Mouse (Mus musculus) spleen, adult 12 weeks (tissue): ENCODE results near the gene Gm49361.
A peak's percentile ranks its signal among the peaks of the same experiment; 100 is the strongest.
"Not testable (repeated sequence)": the region's sequence is repeated elsewhere in the genome, so short reads cannot be mapped to it uniquely, and the experiment has no call there.

Experiments
- DNase-seq: peaks from one replicate; pipeline ENCODE4 v3.0.0; 2022; ENCODE audit warnings: low spot score

Gm49361 gene

DNA sequence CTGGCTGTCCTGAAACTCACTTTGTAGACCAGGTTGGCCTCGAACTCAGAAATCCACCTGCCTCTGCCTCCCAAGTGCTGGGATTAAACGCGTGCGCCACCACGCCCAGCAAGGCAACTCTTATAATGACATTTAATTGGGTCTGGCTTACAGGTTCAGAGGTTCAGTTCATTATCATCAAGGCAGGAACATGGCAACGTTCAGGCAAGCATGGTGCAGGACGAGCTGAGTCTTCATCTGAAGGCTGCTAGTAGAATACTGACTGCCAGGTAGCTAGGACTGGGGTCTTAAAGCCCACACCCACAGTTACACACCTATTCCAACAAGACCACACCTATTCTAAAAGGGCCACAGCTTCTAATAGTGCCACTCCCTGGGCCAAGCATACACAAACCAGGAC lies 57.8 kb downstream of the Gm49361 start:
- DNase-seq = not testable (repeated sequence)

GRCm38 (mm10) chr14:57687441-57687840 lies 58.5 kb downstream of the Gm49361 start:
- DNase-seq = no peak

- DNase-seq = no peak
Observed at GRCm38 (mm10) chr14:57686647-57687046, 59.3 kb downstream of the Gm49361 start.

DNA sequence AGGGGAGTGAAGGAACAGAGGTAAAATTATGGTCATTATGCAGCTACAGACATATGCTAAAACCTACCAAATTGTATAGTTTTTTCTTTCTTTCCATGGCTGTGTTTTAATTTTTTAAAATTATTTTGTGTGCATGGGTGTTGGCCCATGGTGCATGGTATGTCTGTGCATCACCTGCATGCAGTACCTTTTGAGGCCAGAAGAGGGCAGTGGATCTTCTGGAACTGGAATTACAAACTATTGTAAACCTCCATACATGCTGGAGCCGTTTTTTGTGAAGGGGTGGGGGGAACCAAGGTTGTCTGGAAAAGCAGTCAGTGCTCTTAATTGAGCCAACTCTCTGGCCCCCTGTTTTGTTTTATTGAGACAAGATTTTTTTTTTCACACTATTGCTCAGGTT lies 61.3 kb downstream of the Gm49361 start:
- peak; percentile 58 for DNase-seq

GRCm38 (mm10) chr14:57682751-57683150 lies 63.2 kb downstream of the Gm49361 start:
- DNase-seq = no peak

- peak; percentile 74 for DNase-seq
Observed at GRCm38 (mm10) chr14:57679958-57680535, 65.9 kb downstream of the Gm49361 start.

DNA sequence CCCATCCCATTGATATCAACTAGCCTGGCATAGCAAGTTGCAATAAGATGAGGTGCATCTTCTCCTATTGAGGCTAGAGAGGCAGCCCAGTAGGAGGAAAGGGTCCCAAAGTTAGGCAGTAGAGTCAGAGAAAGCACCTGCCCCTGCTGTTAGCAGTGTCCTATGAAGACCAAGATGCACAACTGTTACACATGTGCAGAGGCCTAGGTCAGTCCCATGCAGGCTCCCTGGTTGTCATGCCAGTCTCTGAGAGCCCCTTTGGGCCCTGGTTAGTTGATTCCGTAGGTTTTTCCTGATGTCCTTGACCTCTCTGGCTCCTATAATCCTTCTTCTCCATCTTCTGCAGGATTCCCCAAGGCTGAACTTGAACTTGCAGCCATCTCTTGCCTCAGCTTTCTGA lies 66.4 kb downstream of the Gm49361 start:
- no peak for DNase-seq

- DNase-seq = no peak
Observed at GRCm38 (mm10) chr14:57675481-57675880, 70.4 kb downstream of the Gm49361 start.

DNA sequence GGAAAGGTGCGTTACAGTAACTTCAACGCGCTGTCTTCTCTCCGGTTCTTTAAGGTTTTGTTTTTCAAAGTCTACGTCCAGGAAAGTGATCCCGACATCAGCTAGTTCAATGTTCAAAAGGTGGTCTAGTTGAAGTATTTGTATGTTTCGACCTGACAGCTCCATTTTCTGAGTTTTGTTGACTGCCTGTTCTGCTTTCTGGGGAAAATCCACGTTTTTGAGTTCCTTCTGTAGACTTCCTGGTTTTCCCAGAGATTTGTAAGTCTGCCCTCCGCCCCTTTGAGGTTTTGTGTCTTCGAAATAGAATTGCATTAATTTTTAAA lies 80.3 kb downstream of the Gm49361 start:
- no peak for DNase-seq

GRCm38 (mm10) chr14:57664822-57665627 lies 80.9 kb downstream of the Gm49361 start, which contains the start of gene Xpo4:
Gene Xpo4, minus strand, starts transcription at chr14:57665430.
- DNase-seq = peak; percentile 79

GRCm38 (mm10) chr14:57664311-57664821 lies 81.5 kb downstream of the Gm49361 start:
- peak; percentile 46 for DNase-seq

DNA sequence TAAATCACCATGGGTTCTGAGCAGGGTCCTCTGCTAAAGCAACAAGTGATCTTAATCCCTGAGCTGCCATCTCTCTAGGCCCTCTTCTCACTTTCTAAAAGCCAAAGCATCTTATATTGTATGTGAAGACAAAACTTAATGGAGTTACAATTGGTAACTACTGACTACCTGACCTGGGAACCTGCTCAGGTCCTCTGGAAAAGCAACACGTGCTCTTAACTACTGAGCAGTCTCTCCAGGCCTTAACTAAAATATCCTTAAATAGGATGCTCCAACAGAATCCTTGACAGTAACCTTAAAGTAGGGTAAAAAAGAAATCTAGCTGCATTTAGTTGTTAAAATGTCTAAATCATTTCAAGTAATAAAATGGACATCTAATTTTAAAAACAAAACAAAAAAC lies 82.3 kb downstream of the Gm49361 start:
- DNase-seq = no peak

DNA sequence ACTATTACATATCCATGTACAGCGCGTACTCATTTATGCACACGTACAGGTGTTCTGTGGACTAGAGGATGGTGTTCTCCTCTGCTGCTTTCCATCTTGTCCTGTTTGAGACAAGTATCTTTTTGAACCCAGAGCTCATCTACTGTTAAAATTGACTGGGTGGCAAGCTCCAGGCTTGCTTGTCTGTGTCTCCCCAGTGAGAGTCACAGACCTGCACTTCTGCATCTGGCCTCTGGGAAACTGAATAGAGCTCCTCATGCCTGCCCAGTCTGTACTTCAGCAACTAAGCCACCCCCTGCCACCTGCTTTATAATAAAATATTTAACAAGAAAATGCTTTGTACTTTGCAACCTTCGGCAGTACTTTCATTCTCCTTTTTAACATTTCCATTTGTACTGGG lies 87.6 kb downstream of the Gm49361 start:
- DNase-seq = no peak

DNA sequence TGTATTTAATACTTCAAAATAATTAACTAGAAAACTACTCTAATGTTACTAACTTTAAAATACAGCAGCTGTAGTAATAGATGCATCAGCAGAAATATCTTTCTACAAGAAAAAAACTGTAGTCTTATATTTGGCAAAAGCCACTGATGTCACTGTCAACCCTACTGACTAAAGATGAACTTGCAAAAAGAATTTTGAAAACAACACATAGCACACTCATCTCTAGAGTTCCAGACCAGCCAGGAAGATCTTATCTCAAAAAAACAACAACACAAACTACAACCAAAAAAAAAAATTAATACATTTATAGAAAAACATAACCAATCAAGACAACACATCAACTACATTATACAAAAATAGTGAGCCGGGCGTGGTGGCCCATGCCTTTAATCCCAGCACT lies 88.4 kb downstream of the Gm49361 start:
- no peak for DNase-seq

DNA sequence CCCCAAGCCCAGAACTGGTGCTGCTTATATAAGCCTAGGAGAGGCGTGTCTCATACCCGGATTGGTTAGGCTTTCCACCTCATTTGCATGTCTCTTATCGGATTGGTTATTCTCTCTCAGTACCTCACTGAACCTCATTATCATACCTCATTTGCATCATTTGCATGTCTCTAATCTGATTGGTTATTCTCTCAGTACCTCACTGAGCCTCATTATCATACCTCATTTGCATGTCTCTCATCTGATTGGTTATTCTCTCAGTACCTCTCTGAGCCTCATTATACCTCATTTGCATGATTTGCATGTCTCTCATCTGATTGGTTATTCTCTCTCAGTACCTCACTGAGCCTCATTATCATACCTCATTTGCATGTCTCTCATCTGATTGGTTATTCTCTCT lies 89.4 kb downstream of the Gm49361 start:
- DNase-seq = not testable (repeated sequence)

GRCm38 (mm10) chr14:57649501-57649900 lies 96.4 kb downstream of the Gm49361 start:
- DNase-seq = no peak

- DNase-seq = no peak
Observed at GRCm38 (mm10) chr14:57646155-57646554, 99.7 kb downstream of the Gm49361 start.

- no peak for DNase-seq
Observed at GRCm38 (mm10) chr14:57639153-57639552, 106.8 kb downstream of the Gm49361 start.

DNA sequence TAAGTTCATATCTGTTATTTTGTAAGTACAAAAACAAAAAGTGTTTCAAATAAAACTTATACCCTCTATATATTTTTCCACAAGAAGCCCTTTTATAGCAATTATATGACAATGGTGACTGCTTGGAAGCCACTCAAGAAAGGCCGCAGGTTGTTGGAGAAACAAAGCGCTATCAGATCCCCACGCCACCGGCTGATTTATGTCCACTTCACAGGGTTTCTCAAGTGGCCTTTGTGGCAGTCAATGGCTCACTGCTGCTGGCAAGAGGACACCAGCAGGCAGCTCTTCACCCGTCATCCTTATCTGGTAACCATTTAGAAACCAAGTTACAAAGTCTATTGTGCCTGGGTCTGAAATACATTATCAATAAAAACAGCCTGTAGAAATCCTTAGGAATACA lies 111.8 kb downstream of the Gm49361 start:
- DNase-seq = no peak

- no peak for DNase-seq
Observed at GRCm38 (mm10) chr14:57629595-57629994, 116.3 kb downstream of the Gm49361 start.

GRCm38 (mm10) chr14:57622934-57623333 lies 123.0 kb downstream of the Gm49361 start:
- no peak for DNase-seq

DNA sequence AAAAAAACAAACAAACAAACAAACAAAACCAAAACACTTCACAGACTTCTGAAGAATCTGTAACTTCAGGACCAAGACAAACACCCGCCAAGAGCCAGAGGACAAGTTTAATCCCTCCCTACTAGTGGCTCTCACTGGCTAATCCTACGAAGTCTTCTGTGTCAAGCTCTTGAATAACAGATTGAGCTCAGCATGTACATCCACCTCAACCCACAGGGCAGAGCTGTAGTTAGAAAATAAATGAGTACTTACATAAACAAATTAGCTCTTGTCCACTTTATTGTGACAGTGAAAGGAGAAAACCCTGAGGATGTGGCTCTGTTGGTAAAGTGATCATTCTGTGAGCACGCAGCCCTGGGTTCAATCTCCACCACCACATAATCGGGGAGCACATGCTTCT lies 124.2 kb downstream of the Gm49361 start:
- no peak for DNase-seq

DNA sequence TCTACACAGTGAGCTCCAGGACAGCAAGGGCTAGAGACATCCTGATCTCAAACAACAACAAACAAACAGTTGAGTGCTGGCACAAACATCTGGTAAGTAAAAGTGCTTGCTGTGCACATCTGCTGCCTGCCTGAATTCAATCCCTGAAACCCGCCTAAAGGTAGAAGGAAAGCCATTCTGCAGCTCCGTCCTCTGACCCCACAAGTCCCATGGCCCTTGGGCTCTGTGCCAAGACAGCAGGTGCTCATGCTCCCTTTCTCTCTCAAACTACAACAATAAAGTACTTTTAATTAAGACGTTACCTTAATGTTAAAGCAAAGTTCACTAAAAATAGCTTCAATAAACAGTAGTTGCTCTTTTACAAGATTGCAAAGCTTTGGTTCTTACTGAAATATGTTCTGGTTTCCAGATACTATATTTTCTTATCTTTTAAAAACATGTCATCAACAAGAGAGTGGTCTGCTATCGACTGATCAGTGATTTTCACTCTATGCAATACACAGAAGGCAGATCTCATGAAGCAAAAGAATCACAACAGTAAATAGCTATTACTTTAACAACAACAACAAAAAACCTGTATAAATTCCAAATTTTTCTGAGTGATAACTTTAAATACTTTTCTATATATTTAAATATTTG lies 125.2 kb downstream of the Gm49361 start:
- no peak for DNase-seq
